Mouse (Mus musculus): Measurements from ENCODE around the gene Dnmt3c.

The Dnmt3c gene

GRCm38 (mm10) chr2:153710701-153711330 is 14.4 kb downstream of the Dnmt3c start:
- in situ Hi-C loops (cut with MboI; ENCODE audit: low pct_unique_long_range_greater_than_20kb in 1 of 2, low sequenced_read_pairs in 2 of 2, unreplicated experiment in 1 of 2): loop anchor here in 1 of 2 experiments (25.0 kb wide), 1 partner anchor 226 kb away; the partner anchor contains the start of gene Bpifb4

GRCm38 (mm10) chr2:153712646-153713091 is 16.2 kb downstream of the Dnmt3c start:
- in situ Hi-C loops (cut with MboI; ENCODE audit: low pct_unique_long_range_greater_than_20kb in 1 of 2, low sequenced_read_pairs in 2 of 2, unreplicated experiment in 1 of 2): loop anchor here in 1 of 2 experiments (25.0 kb wide), 1 partner anchor 225 kb away; the partner anchor contains the start of gene Bpifb4

GRCm38 (mm10) chr2:153713227-153713626 is 16.8 kb downstream of the Dnmt3c start:
- in situ Hi-C loops (cut with MboI; ENCODE audit: low pct_unique_long_range_greater_than_20kb in 1 of 2, low sequenced_read_pairs in 2 of 2, unreplicated experiment in 1 of 2): loop anchor here in 1 of 2 experiments (25.0 kb wide), 1 partner anchor 224 kb away; the partner anchor contains the start of gene Bpifb4

GRCm38 (mm10) chr2:153717861-153718260 is 21.4 kb downstream of the Dnmt3c start:
- in situ Hi-C loops (cut with MboI; ENCODE audit: low pct_unique_long_range_greater_than_20kb in 1 of 2, low sequenced_read_pairs in 2 of 2, unreplicated experiment in 1 of 2): loop anchor here in 1 of 2 experiments (25.0 kb wide), 1 partner anchor 219 kb away; the partner anchor contains the start of gene Bpifb4

GRCm38 (mm10) chr2:153723098-153723497 is 26.6 kb downstream of the Dnmt3c start:
- in situ Hi-C loops (cut with MboI; ENCODE audit: low pct_unique_long_range_greater_than_20kb in 1 of 2, low sequenced_read_pairs in 2 of 2, unreplicated experiment in 1 of 2): loop anchor here in 1 of 2 experiments (25.0 kb wide), 1 partner anchor 214 kb away; the partner anchor contains the start of gene Bpifb4

- in situ Hi-C loops (cut with MboI; ENCODE audit: low pct_unique_long_range_greater_than_20kb in 1 of 2, low sequenced_read_pairs in 2 of 2, unreplicated experiment in 1 of 2): loop anchor here in 1 of 2 experiments (25.0 kb wide), 1 partner anchor 213 kb away; the partner anchor contains the start of gene Bpifb4
These were observed 28.0 kb downstream of the Dnmt3c start for GRCm38 (mm10) chr2:153724424-153724823.

GRCm38 (mm10) chr2:153724871-153725270 is 28.4 kb downstream of the Dnmt3c start:
- in situ Hi-C loops (cut with MboI; ENCODE audit: low pct_unique_long_range_greater_than_20kb in 1 of 2, low sequenced_read_pairs in 2 of 2, unreplicated experiment in 1 of 2): loop anchor here in 1 of 2 experiments (25.0 kb wide), 1 partner anchor 212 kb away; the partner anchor contains the start of gene Bpifb4

- in situ Hi-C loops (cut with MboI; ENCODE audit: low pct_unique_long_range_greater_than_20kb in 1 of 2, low sequenced_read_pairs in 2 of 2, unreplicated experiment in 1 of 2): no loop called here
These were observed 28.8 kb downstream of the Dnmt3c start for GRCm38 (mm10) chr2:153725291-153725690.

GRCm38 (mm10) chr2:153734033-153734432 is 37.6 kb downstream of the Dnmt3c start:
- in situ Hi-C loops (cut with MboI; ENCODE audit: low pct_unique_long_range_greater_than_20kb in 1 of 2, low sequenced_read_pairs in 2 of 2, unreplicated experiment in 1 of 2): no loop called here

- in situ Hi-C loops (cut with MboI; ENCODE audit: low pct_unique_long_range_greater_than_20kb in 1 of 2, low sequenced_read_pairs in 2 of 2, unreplicated experiment in 1 of 2): no loop called here
These were observed 44.3 kb downstream of the Dnmt3c start, which contains the start of gene Mapre1 for GRCm38 (mm10) chr2:153740500-153741436. Gene Mapre1 (plus strand): TSS chr2:153741274.

GRCm38 (mm10) chr2:153741437-153742065 is 45.1 kb downstream of the Dnmt3c start:
- in situ Hi-C loops (cut with MboI; ENCODE audit: low pct_unique_long_range_greater_than_20kb in 1 of 2, low sequenced_read_pairs in 2 of 2, unreplicated experiment in 1 of 2): no loop called here

- in situ Hi-C loops (cut with MboI; ENCODE audit: low pct_unique_long_range_greater_than_20kb in 1 of 2, low sequenced_read_pairs in 2 of 2, unreplicated experiment in 1 of 2): no loop called here
These were observed 51.5 kb downstream of the Dnmt3c start for GRCm38 (mm10) chr2:153747994-153748393.

GRCm38 (mm10) chr2:153750363-153750762 is 53.9 kb downstream of the Dnmt3c start:
- in situ Hi-C loops (cut with MboI; ENCODE audit: low pct_unique_long_range_greater_than_20kb in 1 of 2, low sequenced_read_pairs in 2 of 2, unreplicated experiment in 1 of 2): no loop called here

- in situ Hi-C loops (cut with MboI; ENCODE audit: low pct_unique_long_range_greater_than_20kb in 1 of 2, low sequenced_read_pairs in 2 of 2, unreplicated experiment in 1 of 2): no loop called here
These were observed 65.7 kb downstream of the Dnmt3c start for GRCm38 (mm10) chr2:153762121-153762520.

- in situ Hi-C loops (cut with MboI; ENCODE audit: low pct_unique_long_range_greater_than_20kb in 1 of 2, low sequenced_read_pairs in 2 of 2, unreplicated experiment in 1 of 2): no loop called here
These were observed 71.0 kb downstream of the Dnmt3c start for GRCm38 (mm10) chr2:153767484-153767883.

GRCm38 (mm10) chr2:153768881-153769280 is 72.4 kb downstream of the Dnmt3c start:
- in situ Hi-C loops (cut with MboI; ENCODE audit: low pct_unique_long_range_greater_than_20kb in 1 of 2, low sequenced_read_pairs in 2 of 2, unreplicated experiment in 1 of 2): no loop called here

GRCm38 (mm10) chr2:153772950-153773349 is 76.5 kb downstream of the Dnmt3c start:
- in situ Hi-C loops (cut with MboI; ENCODE audit: low pct_unique_long_range_greater_than_20kb in 1 of 2, low sequenced_read_pairs in 2 of 2, unreplicated experiment in 1 of 2): no loop called here

- in situ Hi-C loops (cut with MboI; ENCODE audit: low pct_unique_long_range_greater_than_20kb in 1 of 2, low sequenced_read_pairs in 2 of 2, unreplicated experiment in 1 of 2): no loop called here
These were observed 79.0 kb downstream of the Dnmt3c start for GRCm38 (mm10) chr2:153775472-153775871.
